Mouse (Mus musculus): Measurements from ENCODE around the gene Rasgrp1. TPM values are rescaled to one million over a fixed set of nuclear protein-coding genes. Genes with fewer than 3 reads are reported as not detected.
A peak's percentile ranks its signal among the peaks of the same experiment; 100 is the strongest.

The Rasgrp1 gene
- total RNA-seq, 2 experiments from 2014 or later = 336 to 339 TPM

DNA sequence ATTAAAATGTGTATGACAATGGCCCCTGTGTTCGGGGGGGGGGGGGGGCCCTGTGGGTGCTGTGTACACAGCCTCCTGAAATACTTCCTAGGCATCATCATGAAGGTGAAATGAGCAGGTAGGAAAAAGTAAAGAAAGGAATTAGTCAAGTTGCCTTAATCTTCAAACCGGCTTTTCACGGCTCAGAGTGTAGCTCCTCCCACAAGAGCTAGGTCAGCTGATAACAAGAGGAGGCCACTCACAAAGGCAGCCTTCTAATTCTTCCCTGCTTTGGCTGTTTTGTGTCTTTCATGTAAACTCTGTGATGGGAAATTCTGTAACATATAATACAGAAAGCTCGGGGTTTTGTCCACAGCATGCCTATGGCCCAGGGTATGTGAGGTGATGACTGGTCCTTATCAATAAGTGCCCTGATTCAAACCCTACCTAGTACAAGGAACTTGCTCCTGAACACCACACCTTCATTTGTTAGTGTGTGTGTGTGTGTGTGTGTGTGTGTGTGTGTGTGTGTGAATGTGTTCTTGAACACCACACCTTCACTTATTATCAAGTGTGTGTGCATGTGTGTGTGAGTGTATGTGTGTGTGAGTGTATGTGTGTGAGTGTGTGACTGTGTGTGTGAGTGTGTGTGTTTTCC, 7.1 kb downstream of the Rasgrp1 start:
- no peak for DNase-seq (ENCODE audit: low spot score in 2 of 2)

GRCm38 (mm10) chr2:117331634-117332033, 11.2 kb downstream of the Rasgrp1 start:
- no peak for DNase-seq (ENCODE audit: low spot score in 2 of 2)

- no peak for DNase-seq (ENCODE audit: low spot score in 2 of 2)
These were observed 14.1 kb downstream of the Rasgrp1 start for GRCm38 (mm10) chr2:117328521-117329285.

DNA sequence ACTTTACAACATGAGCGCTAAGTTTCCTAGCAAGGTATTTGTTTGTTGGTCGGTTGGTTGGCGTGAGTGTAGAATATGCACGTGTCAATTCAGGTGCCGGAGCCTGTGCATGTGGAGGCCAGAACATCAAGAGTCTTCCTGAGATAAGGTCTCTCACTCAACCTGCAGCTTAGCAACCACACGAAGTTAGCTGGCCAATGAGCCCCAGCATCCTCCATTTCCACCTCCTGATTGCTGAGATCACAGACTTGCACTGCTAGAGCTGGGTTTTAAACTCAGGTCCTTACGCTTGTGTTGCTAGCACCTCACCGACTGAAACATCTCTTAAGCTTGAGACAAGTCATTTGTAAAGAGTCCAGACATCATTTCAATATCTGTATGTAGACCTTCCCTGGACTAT, 20.4 kb downstream of the Rasgrp1 start:
- no peak for DNase-seq (ENCODE audit: low spot score in 2 of 2)

GRCm38 (mm10) chr2:117321231-117321630, 21.6 kb downstream of the Rasgrp1 start:
- DNase-seq (ENCODE audit: low spot score in 2 of 2) = no peak

GRCm38 (mm10) chr2:117318991-117319390, 23.8 kb downstream of the Rasgrp1 start:
- no peak for DNase-seq (ENCODE audit: low spot score in 2 of 2)

GRCm38 (mm10) chr2:117313586-117314235, 29.1 kb downstream of the Rasgrp1 start:
- DNase-seq (ENCODE audit: low spot score in 2 of 2) = no peak

GRCm38 (mm10) chr2:117312441-117312895, 30.3 kb downstream of the Rasgrp1 start:
- DNase-seq (ENCODE audit: low spot score in 2 of 2) = peak in 1 of 2 experiments; percentile 52

GRCm38 (mm10) chr2:117312030-117312429, 30.8 kb downstream of the Rasgrp1 start:
- DNase-seq (ENCODE audit: low spot score in 2 of 2) = no peak

GRCm38 (mm10) chr2:117311349-117311748, 31.5 kb downstream of the Rasgrp1 start:
- peak in 1 of 2 experiments; percentile 34 for DNase-seq (ENCODE audit: low spot score in 2 of 2)

GRCm38 (mm10) chr2:117309046-117309445, 33.8 kb downstream of the Rasgrp1 start:
- no peak for DNase-seq (ENCODE audit: low spot score in 2 of 2)

- DNase-seq (ENCODE audit: low spot score in 2 of 2) = no peak
These were observed 34.8 kb downstream of the Rasgrp1 start for GRCm38 (mm10) chr2:117307959-117308358.

- peak in 1 of 2 experiments; percentile 30 for DNase-seq (ENCODE audit: low spot score in 2 of 2)
These were observed 37.9 kb downstream of the Rasgrp1 start for GRCm38 (mm10) chr2:117304941-117305340.

DNA sequence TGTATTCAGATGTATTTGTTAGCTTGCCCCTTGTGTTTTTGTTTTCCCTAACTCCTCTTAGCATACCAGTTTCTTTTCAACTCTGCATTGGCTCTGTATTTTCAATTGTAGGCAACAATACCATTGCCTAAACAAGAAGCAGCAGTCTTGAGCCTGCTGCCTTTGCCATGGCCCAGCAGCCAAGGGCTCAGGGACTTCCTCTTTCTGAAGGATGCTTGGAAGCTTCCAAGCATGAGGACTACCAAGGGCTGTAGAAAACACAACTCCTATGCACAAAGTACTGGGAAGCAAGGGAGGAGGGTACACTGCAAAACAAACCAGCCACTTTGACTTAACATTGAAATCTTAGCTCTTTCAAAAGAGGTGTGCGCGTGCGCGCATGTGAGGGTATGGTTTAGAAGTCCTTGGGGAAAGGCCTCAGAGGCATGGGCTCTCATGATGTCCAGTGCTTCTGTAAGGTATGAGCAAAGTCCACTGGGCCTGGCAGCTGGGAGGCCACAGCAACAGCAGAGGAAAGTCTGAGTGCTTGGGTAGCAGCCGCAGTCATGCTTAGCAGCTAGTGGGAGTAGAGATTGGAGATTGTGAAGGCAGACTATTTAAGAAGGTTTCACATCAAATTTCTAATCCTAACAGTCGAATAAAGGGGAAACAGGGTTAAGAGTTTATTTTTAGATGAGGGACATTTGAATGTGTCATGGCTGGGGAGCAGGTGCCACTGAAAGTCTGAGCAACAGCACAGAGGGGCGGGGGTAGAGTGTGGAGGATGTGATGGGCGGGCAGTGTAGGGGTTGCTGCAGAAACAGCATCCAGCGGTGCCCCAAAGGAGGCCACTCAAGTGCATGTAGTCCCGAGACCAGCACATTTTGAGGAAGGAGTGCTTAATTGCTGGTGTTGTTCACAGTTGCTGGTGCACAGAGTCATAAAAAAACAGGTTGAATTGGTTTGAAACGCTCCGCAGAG, 39.1 kb downstream of the Rasgrp1 start:
- DNase-seq (ENCODE audit: low spot score in 2 of 2) = no peak

DNA sequence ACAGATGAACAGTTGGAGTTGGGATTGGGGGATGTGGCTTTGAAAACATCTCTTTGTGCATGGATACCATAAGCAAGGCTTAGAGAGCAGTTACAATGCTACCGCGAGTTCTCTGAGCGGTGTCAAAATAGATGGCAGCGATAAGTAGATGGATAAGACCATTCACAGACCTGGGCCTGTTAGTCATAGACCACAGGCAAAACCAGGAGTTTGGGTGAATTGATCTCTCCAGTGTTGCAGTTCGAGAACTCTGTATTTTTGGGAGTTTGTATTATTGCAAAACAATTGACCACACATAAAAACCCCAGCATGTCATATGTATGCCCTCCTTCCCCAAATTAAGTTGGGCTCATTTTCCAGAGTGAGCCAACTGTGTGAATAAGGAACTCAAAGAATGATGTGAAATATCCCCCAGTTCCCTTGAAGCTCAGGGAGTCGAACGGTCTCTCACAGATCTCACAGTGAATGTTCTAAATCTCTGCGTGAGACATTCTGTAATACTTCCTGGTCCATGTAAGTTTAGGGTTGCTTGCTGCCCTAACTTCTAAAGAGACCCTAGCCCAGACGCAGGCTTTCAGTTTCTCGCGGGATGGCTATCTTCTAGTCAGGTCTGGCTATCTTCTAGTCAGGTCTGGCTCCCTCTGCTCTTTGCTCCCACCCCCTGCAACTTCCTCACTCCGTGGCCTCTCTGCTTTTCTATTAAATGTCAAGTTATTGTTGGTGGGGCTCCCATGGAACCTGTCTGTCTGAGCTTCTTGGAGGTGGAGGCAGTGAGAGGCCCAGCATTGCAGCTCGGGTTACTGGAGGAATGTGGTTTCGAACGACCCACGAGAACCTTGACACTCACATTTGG, 43.0 kb downstream of the Rasgrp1 start:
- no peak for DNase-seq (ENCODE audit: low spot score in 2 of 2)

GRCm38 (mm10) chr2:117288291-117288690, 54.5 kb downstream of the Rasgrp1 start:
- no peak for DNase-seq (ENCODE audit: low spot score in 2 of 2)

GRCm38 (mm10) chr2:117263786-117264408, 78.9 kb downstream of the Rasgrp1 start:
- DNase-seq (ENCODE audit: low spot score in 2 of 2) = peak; percentile 47 to 69

- no peak for DNase-seq (ENCODE audit: low spot score in 2 of 2)
These were observed 80.6 kb downstream of the Rasgrp1 start for GRCm38 (mm10) chr2:117262184-117262583.

- no peak for DNase-seq (ENCODE audit: low spot score in 2 of 2)
These were observed 85.2 kb downstream of the Rasgrp1 start for GRCm38 (mm10) chr2:117257617-117258016.

All from layer of hippocampus, postnatal 14 days (tissue).